Mouse (Mus musculus): ENCODE results near the gene Rhox2g. TPM values are rescaled to one million over a fixed set of nuclear protein-coding genes. Genes with fewer than 3 reads are reported as not detected.
"Not testable (repeated sequence)": the region's sequence is repeated elsewhere in the genome, so short reads cannot be mapped to it uniquely, and the experiment has no call there.

Rhox2g gene
- total RNA-seq (2015; ENCODE audit: low replicate concordance), result not detected in 2 replicates
- total RNA-seq (2017; ENCODE audit: low replicate concordance), result not detected in 2 replicates

DNA sequence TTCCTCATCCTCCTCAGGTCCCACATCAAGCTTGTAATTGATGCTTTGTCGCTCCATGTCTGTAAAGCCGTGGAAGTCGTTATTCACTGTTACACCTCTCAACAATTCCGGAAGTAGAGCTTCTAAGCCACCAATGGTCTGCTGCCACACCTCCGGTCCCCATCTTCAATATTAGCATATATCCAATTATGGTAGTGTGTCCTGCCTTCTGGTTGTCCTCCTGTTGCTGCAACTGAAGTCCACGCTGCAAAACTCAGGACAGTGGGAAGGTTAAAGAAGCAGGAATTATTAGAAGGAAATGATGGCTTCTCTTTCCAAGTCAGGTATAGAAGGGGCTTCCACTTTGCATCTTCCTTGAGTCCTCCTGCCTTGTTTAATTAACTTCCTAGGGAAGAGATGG is at the start of gene Rhox2g:
Rhox2g (minus strand) TSS at position 101 of the 400 bp plus-strand sequence.
- not testable (repeated sequence) for ATAC-seq (replicated peaks; ENCODE audit: low FRiP score, poor library complexity, severe bottlenecking)

DNA sequence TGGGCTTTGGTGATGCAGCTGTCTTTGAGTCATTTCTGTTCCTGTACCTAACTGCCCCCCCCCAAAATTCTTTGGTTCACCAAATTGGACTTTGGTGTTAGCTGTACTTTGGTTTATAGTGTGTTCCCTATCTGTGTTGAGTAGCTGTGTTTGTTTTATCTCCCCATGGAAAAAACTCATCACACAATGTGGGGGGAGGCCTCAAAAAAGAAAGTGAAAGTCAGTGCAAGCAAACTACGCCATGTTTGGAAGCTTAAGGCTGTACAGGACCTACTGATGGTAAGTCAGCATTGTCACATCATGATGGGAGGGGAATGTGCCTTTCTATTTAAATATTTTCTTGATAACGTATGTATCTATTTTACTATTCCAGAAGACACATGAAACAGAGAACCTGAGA is 49.0 kb upstream of the Rhox2g start:
- ATAC-seq (replicated peaks; ENCODE audit: low FRiP score, poor library complexity, severe bottlenecking), result no peak

DNA sequence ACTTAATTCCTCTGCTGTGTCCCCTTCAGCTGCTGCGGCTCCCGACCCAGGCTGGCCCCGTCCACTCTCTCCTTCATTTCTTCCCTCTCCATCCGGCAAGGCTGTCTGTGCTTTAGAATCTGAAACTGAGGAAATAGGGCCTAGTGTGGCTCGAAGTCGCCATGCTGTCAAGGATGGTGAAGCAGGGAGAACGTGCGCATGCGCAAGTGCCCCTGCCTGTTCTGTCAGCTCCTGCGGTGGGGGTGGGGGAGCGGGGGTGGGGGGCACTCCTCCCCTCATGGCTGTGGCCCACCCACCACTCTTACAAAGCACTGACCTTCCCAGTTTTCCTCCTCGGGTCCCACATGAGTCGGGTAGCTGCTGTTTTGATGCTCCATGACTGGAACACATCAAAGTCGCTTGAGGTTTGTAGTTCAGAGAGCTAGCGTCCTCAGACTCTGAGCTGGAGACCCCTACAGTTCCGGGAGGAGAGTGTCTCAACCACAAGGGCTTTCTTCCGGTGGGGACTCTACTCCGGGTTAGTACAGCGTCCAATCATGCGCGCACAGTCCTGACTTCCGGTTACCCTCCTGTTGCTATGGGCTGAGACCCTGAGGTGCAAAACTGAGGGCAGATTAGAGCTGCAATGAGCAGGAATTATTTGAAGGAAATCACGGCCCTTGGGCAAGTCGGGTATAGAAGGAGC is 39.9 kb upstream of the Rhox2g start:
- no peak for ATAC-seq (replicated peaks; ENCODE audit: low FRiP score, poor library complexity, severe bottlenecking)

DNA sequence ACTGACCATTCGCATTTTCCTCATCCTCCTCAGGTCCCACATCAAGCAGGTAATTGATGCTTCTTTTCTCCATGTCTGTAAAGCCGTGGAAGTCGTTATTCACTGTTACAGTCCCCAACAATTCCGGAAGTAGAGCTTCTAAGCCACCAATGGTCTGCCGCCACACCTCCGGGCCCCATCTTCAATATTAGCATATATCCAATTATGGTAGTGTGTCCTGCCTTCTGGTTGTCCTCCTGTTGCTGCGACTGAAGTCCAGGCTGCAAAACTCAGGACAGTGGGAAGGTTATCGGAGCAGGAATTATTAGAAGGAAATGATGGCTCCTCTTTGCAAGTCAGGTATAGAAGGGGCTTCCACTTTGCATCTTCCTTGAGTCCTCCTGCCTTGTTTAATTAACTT is 29.9 kb upstream of the Rhox2g start, which contains the start of gene Rhox2h:
Rhox2h (minus strand) TSS at position 101 of the 400 bp plus-strand sequence.
- not testable (repeated sequence) for ATAC-seq (replicated peaks; ENCODE audit: low FRiP score, poor library complexity, severe bottlenecking)

DNA sequence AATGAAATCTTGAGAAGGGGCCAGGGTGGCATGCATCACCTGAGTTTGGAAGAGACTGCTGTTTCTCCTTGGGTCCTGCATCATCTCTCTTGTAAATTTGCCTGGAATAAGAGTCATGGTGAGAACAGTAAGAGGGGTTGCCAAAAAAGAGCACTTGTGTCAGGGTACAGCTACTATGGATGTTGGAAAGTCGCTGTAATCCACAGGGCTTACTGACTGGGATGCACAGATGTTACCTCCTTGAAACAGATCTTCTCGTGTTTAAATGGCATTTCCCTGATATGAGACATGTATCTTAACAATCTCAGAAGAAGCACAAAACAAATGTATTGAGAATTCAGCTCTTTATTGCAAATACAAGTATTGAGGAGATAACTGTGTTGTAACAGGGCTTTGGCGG is 25.4 kb upstream of the Rhox2g start, which contains the start of gene Rhox3h:
Rhox3h (minus strand) TSS at position 101 of the 400 bp plus-strand sequence.
- ATAC-seq (replicated peaks; ENCODE audit: low FRiP score, poor library complexity, severe bottlenecking), result not testable (repeated sequence)

DNA sequence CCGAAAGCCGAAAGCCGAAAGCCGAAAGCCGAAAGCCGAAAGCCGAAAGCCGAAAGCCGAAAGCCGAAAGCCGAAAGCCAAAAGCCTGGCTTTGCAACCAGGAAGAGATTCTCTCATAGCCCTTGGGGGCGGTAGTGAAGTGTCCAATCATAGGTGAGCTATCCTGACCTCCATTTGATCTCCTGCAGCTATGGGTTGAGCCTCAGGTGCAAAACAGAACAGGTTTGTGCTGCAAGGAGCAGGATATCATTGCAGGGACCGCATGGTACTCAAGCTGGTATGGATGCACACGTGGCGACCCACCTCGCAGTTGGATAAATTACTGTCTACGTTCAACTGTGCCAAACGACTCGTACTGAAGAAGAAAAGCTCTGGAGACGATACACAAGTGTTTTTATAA is 8.0 kb upstream of the Rhox2g start, which contains the start of gene Rhox4g:
Rhox4g (minus strand) TSS at position 101 of the 400 bp plus-strand sequence.
- not testable (repeated sequence) for ATAC-seq (replicated peaks; ENCODE audit: low FRiP score, poor library complexity, severe bottlenecking)

DNA sequence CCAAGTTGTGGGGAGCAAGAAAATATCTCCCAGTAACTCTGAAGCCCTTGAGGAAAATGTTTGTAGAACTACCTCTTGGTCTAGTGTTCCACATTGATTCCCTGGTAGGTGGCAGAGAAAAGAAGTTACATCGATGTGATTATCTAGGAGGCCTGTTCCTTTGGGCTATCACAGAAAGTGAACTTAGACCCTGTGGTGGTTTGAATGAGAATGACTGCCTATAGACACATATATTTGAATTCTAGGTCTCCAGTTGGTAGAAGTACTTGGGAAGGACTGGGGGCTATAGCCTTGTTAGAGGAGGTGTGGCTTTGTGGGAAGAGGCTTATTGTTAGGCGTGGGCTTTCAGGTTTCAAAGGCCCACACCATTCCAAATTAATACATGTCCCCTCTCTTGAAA is 14.8 kb downstream of the Rhox2g start, which contains the start of gene Rhox3g:
Rhox3g (minus strand) TSS at position 101 of the 400 bp plus-strand sequence.
- not testable (repeated sequence) for ATAC-seq (replicated peaks; ENCODE audit: low FRiP score, poor library complexity, severe bottlenecking)

DNA sequence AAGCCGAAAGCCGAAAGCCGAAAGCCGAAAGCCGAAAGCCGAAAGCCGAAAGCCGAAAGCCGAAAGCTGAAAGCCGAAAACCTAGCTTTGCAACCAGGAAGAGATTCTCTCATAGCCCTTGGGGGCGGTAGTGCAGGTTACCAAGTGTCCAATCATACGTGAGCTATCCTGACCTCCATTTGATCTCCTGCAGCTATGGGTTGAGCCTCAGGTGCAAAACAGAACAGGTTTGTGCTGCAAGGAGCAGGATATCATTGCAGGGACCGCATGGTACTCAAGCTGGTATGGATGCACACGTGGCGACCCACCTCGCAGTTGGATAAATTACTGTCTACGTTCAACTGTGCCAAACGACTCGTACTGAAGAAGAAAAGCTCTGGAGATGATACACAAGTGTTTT is 35.7 kb downstream of the Rhox2g start, which contains the start of gene Rhox4f:
Rhox4f (minus strand) TSS at position 101 of the 400 bp plus-strand sequence.
- not testable (repeated sequence) for ATAC-seq (replicated peaks; ENCODE audit: low FRiP score, poor library complexity, severe bottlenecking)

Other genes starting within 250 kb of the Rhox2g start
- not detected in 2 replicates for gene Rhox2b, start 231.4 kb downstream of the Rhox2g start, total RNA-seq (2015; ENCODE audit: low replicate concordance)
- gene Rhox2b, start 231.4 kb downstream of the Rhox2g start, total RNA-seq (2017; ENCODE audit: low replicate concordance), result not detected in 2 replicates
- not detected in 2 replicates for gene Rhox4b, start 211.0 kb downstream of the Rhox2g start, total RNA-seq (2015; ENCODE audit: low replicate concordance)
- gene Rhox4b, start 211.0 kb downstream of the Rhox2g start, total RNA-seq (2017; ENCODE audit: low replicate concordance), result not detected in 2 replicates
- gene Rhox2c, start 189.8 kb downstream of the Rhox2g start, total RNA-seq (2015; ENCODE audit: low replicate concordance), result not detected in 2 replicates
- not detected in 2 replicates for gene Rhox2c, start 189.8 kb downstream of the Rhox2g start, total RNA-seq (2017; ENCODE audit: low replicate concordance)
- not detected in 2 replicates for gene Rhox3c, start 184.9 kb downstream of the Rhox2g start, total RNA-seq (2015; ENCODE audit: low replicate concordance)
- gene Rhox3c, start 184.9 kb downstream of the Rhox2g start, total RNA-seq (2017; ENCODE audit: low replicate concordance), result not detected in 2 replicates
- gene Rhox4c, start 163.1 kb downstream of the Rhox2g start, total RNA-seq (2015; ENCODE audit: low replicate concordance), result not detected in 2 replicates
- not detected in 2 replicates for gene Rhox4c, start 163.1 kb downstream of the Rhox2g start, total RNA-seq (2017; ENCODE audit: low replicate concordance)
- not detected in 2 replicates for gene Rhox2d, start 150.0 kb downstream of the Rhox2g start, total RNA-seq (2015; ENCODE audit: low replicate concordance)
- not detected in 2 replicates for gene Rhox2d, start 150.0 kb downstream of the Rhox2g start, total RNA-seq (2017; ENCODE audit: low replicate concordance)
- gene Rhox4d, start 129.1 kb downstream of the Rhox2g start, total RNA-seq (2015; ENCODE audit: low replicate concordance), result not detected in 2 replicates
- not detected in 2 replicates for gene Rhox4d, start 129.1 kb downstream of the Rhox2g start, total RNA-seq (2017; ENCODE audit: low replicate concordance)
- gene Rhox2e, start 113.0 kb downstream of the Rhox2g start, total RNA-seq (2015; ENCODE audit: low replicate concordance), result not detected in 2 replicates
- not detected in 2 replicates for gene Rhox2e, start 113.0 kb downstream of the Rhox2g start, total RNA-seq (2017; ENCODE audit: low replicate concordance)
- gene Rhox3e, start 101.5 kb downstream of the Rhox2g start, total RNA-seq (2015; ENCODE audit: low replicate concordance), result not detected in 2 replicates
- gene Rhox3e, start 101.5 kb downstream of the Rhox2g start, total RNA-seq (2017; ENCODE audit: low replicate concordance), result not detected in 2 replicates
- not detected in 2 replicates for gene Rhox4e, start 86.1 kb downstream of the Rhox2g start, total RNA-seq (2015; ENCODE audit: low replicate concordance)
- not detected in 2 replicates for gene Rhox4e, start 86.1 kb downstream of the Rhox2g start, total RNA-seq (2017; ENCODE audit: low replicate concordance)
- not detected in 2 replicates for gene Rhox2f, start 72.1 kb downstream of the Rhox2g start, total RNA-seq (2015; ENCODE audit: low replicate concordance)
- not detected in 2 replicates for gene Rhox2f, start 72.1 kb downstream of the Rhox2g start, total RNA-seq (2017; ENCODE audit: low replicate concordance)
- gene Rhox3f, start 62.5 kb downstream of the Rhox2g start, total RNA-seq (2015; ENCODE audit: low replicate concordance), result not detected in 2 replicates
- not detected in 2 replicates for gene Rhox3f, start 62.5 kb downstream of the Rhox2g start, total RNA-seq (2017; ENCODE audit: low replicate concordance)
- gene Rhox4f, start 35.8 kb downstream of the Rhox2g start, total RNA-seq (2015; ENCODE audit: low replicate concordance), result not detected in 2 replicates
- not detected in 2 replicates for gene Rhox4f, start 35.8 kb downstream of the Rhox2g start, total RNA-seq (2017; ENCODE audit: low replicate concordance)
- not detected in 2 replicates for gene Rhox3g, start 14.9 kb downstream of the Rhox2g start, total RNA-seq (2015; ENCODE audit: low replicate concordance)
- gene Rhox3g, start 14.9 kb downstream of the Rhox2g start, total RNA-seq (2017; ENCODE audit: low replicate concordance), result not detected in 2 replicates
- gene Rhox4g, start 7.9 kb upstream of the Rhox2g start, total RNA-seq (2015; ENCODE audit: low replicate concordance), result not detected in 2 replicates
- gene Rhox4g, start 7.9 kb upstream of the Rhox2g start, total RNA-seq (2017; ENCODE audit: low replicate concordance), result not detected in 2 replicates
- gene Rhox3h, start 25.3 kb upstream of the Rhox2g start, total RNA-seq (2015; ENCODE audit: low replicate concordance), result not detected in 2 replicates
- not detected in 2 replicates for gene Rhox3h, start 25.3 kb upstream of the Rhox2g start, total RNA-seq (2017; ENCODE audit: low replicate concordance)
- gene Rhox2h, start 29.8 kb upstream of the Rhox2g start, total RNA-seq (2015; ENCODE audit: low replicate concordance), result not detected in 2 replicates
- gene Rhox2h, start 29.8 kb upstream of the Rhox2g start, total RNA-seq (2017; ENCODE audit: low replicate concordance), result not detected in 2 replicates
- not detected in 2 replicates for gene Rhox5, start 161.4 kb upstream of the Rhox2g start, total RNA-seq (2015; ENCODE audit: low replicate concordance)
- gene Rhox5, start 161.4 kb upstream of the Rhox2g start, total RNA-seq (2017; ENCODE audit: low replicate concordance), result not detected in 2 replicates
- not detected in 2 replicates for gene Rhox6, start 183.4 kb upstream of the Rhox2g start, total RNA-seq (2015; ENCODE audit: low replicate concordance)
- not detected in 2 replicates for gene Rhox6, start 183.4 kb upstream of the Rhox2g start, total RNA-seq (2017; ENCODE audit: low replicate concordance)
- not detected in 2 replicates for gene Rhox7a, start 188.2 kb upstream of the Rhox2g start, total RNA-seq (2015; ENCODE audit: low replicate concordance)
- gene Rhox7a, start 188.2 kb upstream of the Rhox2g start, total RNA-seq (2017; ENCODE audit: low replicate concordance), result not detected in 2 replicates
- gene Rhox8, start 235.5 kb upstream of the Rhox2g start, total RNA-seq (2015; ENCODE audit: low replicate concordance), result 4.0 TPM in 1 of 2 replicates, not detected in the other
- not detected in 2 replicates for gene Rhox8, start 235.5 kb upstream of the Rhox2g start, total RNA-seq (2017; ENCODE audit: low replicate concordance)